Mouse (Mus musculus): ENCODE measurements around the gene Asah2.

The Asah2 gene

DNA sequence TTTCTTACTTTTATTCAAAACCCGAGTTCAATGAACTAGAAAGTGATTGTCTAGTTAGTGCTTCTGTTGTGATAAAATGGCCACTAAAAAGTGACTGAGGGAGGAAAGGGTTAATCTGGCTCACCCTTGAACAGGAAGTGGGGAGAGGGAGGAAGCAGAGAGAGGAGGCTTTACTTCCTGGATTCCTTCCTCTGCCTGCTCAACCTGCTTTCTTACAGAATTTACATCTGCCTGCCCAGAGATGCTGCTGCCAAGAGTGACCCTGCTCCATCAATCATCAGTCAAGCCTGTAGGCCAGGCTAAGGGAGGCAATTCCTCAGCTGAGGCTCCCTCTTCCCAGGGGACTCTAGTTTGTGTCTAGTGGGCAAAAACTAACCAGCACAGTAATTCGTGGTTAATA, 132.1 kb downstream of the Asah2 start:
- DNase-seq (ENCODE audit: low spot score in 2 of 2): no peak

DNA sequence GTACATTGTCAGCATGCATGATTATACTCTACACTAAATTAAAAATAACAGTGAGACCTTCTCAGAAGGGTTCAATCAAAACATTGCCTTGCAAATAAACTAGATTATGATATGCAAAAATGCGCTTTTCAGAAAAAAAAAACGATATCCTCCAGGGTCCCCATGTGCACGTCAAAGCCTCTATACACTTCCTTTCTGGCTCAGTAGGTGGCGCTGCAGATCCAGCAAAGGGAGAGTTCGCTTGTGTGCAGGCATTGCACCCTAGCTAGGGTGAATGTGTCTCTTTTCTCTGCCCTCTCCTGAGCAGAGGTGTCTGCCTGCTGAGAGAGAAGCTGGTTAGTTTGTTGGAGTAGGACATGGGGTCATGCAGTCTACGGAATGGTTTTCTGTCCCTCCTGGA, 136.0 kb downstream of the Asah2 start:
- DNase-seq (ENCODE audit: low spot score in 2 of 2): peak; percentile 34 to 43

DNA sequence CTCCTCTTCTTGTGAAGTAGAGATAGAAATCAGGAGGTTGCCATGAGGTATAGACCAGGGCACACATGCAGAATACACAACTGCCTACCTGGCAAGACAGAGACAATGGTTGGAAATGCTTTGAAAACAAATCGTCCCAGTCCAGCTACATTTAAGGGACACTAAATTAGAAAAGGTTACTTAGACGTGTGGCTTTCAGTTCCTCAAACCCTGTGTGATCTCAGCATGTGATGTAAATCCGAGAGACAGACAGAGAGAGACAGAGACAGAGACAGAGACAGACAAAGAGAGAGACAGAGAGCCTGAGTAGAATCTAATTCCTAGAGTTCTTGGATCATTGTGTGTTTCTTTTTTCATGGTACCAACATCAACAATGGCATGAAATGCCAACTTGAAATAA, 136.6 kb downstream of the Asah2 start:
- no peak for DNase-seq (ENCODE audit: low spot score in 2 of 2)

DNA sequence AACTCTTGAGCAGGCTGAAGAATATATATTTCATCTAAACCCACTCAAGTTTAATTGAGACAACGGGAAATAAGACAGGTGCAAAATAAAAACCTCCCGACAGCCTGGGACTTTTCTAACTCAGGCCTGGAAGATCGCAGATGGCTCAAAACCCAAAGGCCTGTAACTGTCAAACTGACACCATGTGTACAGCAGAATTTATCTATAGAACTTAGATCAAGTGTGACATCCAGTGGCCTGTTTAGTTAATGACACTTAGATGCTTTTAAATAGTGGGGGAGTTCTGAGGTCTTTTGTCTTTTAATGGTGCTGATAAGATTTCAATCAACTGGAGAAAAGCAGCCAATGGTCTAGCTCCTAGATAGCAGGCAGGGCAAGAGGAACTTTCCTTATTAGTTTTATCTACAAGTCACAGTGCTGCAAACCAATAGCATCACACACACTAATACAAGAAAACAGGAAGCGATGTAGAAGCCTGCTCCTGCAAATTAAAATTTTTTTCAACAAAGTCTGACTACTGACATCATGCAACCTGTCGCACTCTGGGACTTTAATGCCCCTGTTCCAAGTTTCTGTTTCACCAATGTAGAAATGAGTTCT, 140.0 kb downstream of the Asah2 start:
- no peak for DNase-seq (ENCODE audit: low spot score in 2 of 2)

DNA sequence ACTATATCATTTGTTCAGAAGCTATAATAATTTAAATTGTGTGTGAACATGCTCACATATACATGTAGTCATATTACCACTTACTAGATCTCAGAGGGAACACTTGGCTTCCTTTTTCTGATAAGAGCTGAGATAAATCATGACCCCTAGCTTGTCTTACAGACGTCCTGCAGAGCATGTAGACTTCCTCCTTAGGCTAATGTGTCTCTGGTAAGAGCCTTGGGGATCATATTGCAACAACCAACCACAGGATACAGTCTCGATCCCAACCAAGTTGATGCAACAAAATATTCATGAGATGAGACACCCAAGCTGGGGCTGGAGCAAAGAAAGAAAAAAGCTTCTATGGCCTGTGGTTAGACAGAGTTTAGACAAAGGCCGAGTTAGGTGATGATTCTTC, 144.9 kb downstream of the Asah2 start:
- DNase-seq (ENCODE audit: low spot score in 2 of 2): no peak

DNA sequence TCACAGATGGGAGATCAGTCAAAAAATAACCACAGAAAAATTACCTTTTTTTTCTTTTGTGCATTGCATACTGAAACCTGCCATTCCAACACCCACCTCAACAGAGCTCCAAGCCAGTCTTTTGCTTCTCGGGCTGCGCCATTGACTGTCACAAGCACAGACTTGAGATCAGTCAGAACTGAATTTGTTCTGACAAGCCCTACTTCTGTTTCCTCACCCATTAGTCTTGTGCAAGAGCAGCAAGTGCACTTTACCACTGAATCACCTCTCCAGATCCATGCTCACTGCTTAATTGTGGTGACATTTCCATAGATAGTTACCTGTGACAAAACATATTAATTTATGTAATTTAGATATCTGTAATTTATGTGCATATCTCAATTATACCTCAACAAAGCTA, 147.6 kb downstream of the Asah2 start:
- DNase-seq (ENCODE audit: low spot score in 2 of 2): no peak

DNA sequence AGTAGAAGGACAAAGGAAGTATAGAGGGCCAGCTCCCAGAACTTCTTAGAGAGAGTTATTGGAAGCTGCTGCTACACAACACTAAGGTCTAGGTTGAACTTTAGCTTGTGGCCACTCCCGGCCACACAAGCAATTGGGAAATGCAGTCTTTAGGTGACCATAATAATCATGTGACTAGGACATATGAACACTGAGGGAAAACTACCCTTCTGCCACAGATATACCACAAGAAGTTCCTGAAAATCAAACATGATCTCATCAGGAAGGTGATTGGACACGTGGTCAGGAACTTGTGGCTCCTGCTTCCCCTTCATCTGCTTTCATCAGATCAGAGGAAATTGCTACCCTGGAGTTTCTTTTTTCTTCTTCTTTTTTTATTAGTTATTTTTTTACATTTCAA, 151.7 kb downstream of the Asah2 start:
- DNase-seq (ENCODE audit: low spot score in 2 of 2): no peak

DNA sequence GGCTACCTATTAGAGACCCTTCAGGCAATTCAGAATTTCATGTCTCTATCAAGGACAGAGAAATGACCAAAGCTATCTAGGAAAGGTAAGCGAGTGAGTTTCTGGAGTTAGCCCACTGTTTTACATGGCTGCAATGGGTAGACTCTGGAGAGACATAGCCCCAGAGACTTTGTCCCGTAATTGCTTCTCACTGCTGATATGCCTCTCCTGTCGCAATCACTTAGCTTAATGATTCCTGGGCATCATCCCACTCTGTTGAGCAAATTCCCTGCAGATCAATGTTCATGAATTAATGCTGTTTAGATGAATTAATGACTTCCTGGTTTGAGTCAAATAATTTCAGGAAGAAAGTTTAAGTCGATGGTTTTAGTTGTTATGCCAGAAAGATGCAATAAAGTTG, 153.3 kb downstream of the Asah2 start:
- no peak for DNase-seq (ENCODE audit: low spot score in 2 of 2)

DNA sequence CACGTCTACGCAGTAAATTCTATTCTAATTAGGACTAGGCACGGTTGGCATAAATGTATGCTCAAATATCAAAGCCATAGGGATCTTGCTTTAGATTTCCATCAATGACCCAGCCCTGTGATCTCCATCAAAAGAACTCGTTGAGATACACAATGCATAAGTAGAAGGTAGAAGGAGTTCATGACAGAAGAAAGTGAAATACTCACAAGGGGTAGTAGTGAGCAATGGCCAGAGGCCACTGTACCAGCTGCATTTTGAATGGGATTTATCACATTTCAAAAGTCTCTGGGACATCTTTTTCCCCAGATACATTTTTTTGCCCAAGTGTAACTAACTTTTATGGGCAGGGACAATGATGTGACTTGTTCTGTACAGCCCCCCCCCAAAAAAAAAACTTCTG, 153.7 kb downstream of the Asah2 start:
- DNase-seq (ENCODE audit: low spot score in 2 of 2): no peak

DNA sequence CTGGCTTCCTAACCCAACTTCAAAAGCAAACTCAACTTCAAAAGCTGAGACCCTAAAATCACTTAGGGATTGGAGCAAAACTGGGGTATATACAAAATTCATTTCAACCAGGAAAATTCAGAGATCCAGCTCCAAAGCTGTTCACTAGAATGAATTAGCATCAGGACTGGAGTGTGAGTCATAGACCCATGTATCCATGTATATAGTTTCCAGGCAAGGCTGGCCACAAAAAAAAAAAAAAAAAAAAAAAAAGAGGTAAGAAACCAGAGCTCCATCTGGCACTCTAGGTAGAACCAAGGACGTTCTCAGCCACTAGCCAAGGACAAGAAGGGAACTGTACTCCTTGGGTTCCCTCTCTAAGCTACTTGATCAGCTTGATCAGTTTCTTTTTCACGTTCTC, 154.2 kb downstream of the Asah2 start:
- no peak for DNase-seq (ENCODE audit: low spot score in 2 of 2)

DNA sequence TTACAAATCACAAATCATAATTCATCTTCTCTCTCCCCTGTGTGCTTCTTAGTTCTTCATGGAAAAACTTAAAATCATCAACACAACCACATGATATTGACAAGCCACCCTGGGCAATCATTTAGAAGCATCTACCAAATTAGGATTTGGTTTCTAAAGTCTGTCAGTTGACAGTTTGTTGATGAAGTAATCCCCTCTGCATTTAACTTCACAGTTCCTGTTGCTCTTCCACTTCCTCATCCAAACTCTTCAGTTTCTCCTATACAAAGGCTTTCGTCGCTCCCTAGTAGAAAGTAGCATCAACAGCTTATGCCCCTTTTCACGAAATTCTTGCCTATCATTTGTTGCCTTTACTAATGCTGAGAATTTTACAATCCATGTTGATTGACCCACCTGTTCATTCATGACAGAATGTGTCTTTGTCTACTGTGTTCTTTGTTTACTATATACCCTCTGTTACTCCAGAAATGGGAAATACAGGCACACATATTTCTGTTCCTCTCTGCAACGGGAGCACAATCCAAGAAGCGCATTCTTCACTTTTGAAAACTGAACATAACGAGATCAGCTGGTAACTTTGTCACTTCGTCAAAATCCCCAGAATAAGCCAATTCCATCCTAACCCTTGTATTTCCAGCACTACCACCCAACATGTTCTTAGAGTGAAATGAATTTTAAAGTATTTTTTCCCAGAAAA, 157.1 kb downstream of the Asah2 start:
- no peak for DNase-seq (ENCODE audit: low spot score in 2 of 2)
